Mouse (Mus musculus) midbrain, embryonic 13.5 days (tissue): ENCODE data around the gene Lcn12. TPM values are rescaled to one million over a fixed set of nuclear protein-coding genes. Genes with fewer than 3 reads are reported as not detected.

Experiments used
- ATAC-seq: fragments of 200-750 bp; cut with Nextera tagmentation; 2 replicates; pipeline ENCODE4 v1.8.0; 2017; ENCODE audit warnings: mild to moderate bottlenecking, moderate TSS enrichment, moderate library complexity
- H3K27ac ChIP-seq: fragments of 300-500 bp; sonication (generic); 2 replicates; pipeline ENCODE4 v1.5.1; 2015; ENCODE audit warnings: inconsistent platforms, mild to moderate bottlenecking, moderate library complexity
- H3K27me3 ChIP-seq: fragments of 300-500 bp; sonication (generic); 2 replicates; pipeline ENCODE4 v1.6.1; 2015; ENCODE audit warnings: mild to moderate bottlenecking, inconsistent platforms
- H3K36me3 ChIP-seq: fragments of 300-500 bp; sonication (generic); 2 replicates; pipeline ENCODE4 v1.6.1; 2015; ENCODE audit warnings: mild to moderate bottlenecking, inconsistent platforms
- H3K4me1 ChIP-seq: fragments of 300-500 bp; sonication (generic); replicated peaks from 2 replicates; pipeline ENCODE4 v1.6.1; 2015; ENCODE audit warnings: inconsistent platforms
- H3K4me2 ChIP-seq: fragments of 300-500 bp; sonication (generic); replicated peaks from 2 replicates; pipeline ENCODE4 v1.6.1; 2015; ENCODE audit warnings: moderate library complexity, mild to moderate bottlenecking, inconsistent platforms
- H3K4me3 ChIP-seq: fragments of 300-500 bp; sonication (generic); replicated peaks from 2 replicates; pipeline ENCODE4 v1.5.1; 2015; ENCODE audit warnings: mild to moderate bottlenecking, inconsistent platforms
- H3K9ac ChIP-seq: fragments of 300-500 bp; sonication (generic); replicated peaks from 2 replicates; pipeline ENCODE4 v1.6.1; 2015; ENCODE audit warnings: mild to moderate bottlenecking, inconsistent platforms
- H3K9me3 ChIP-seq: fragments of 300-500 bp; sonication (generic); 2 replicates; pipeline ENCODE4 v1.6.1; 2016; ENCODE audit warnings: mild to moderate bottlenecking, inconsistent platforms
- WGBS: fragments of 180-500 bp; shearing (Covaris S2); methylation state at CpG from one replicate; pipeline ENCODE4 v1.1.7; 2015; 5-methylcytosine and 5-hydroxymethylcytosine counted together
- polyA plus RNA-seq: library from polyadenylated mRNA; unstranded; fragments of >200 nt; fragmentation: Nextera tagmentation; extraction: Ambion mirVana; gene quantifications from 2 replicates; pipeline ENCODE4 v1.2.1, GENCODE M21; 2015

The Lcn12 gene
- not detected in 2 replicates for polyA plus RNA-seq

GRCm38 (mm10) chr2:25493476-25493961 lies at the start of gene Lcn12:
TSS of gene Lcn12 (minus strand) at chr2:25493911.
- no peaks in the 10 kb centered on the region for H3K36me3 ChIP-seq
- no peaks in the 10 kb centered on the region for H3K27me3 ChIP-seq
- H3K4me2 ChIP-seq: no peak within 1 kb of the TSS
- no peak within 1 kb of the TSS for H3K4me3 ChIP-seq
- 89% methylated on average over 5 of the region's 5 CpGs for WGBS
- H3K4me1 ChIP-seq: no peaks in the 10 kb centered on the region
- ATAC-seq: no peak
- H3K27ac ChIP-seq: no peak within 1 kb of the TSS
- H3K9ac ChIP-seq: no peak within 1 kb of the TSS
- no peaks in the 10 kb centered on the region for H3K9me3 ChIP-seq

GRCm38 (mm10) chr2:25541644-25542367 lies 48.1 kb upstream of the Lcn12 start:
- WGBS: 92% methylated on average over 10 of the region's 10 CpGs
- H3K4me3 ChIP-seq: no peak overlapping the region
- H3K27me3 ChIP-seq: no peaks in the 10 kb centered on the region
- peaks cover 14% of the 10 kb centered on the region for H3K4me1 ChIP-seq
- no peak overlapping the region for H3K27ac ChIP-seq
- H3K36me3 ChIP-seq: peaks cover 12% of the 10 kb centered on the region
- H3K9ac ChIP-seq: no peak overlapping the region
- ATAC-seq: no peak
- no peak overlapping the region for H3K4me2 ChIP-seq
- H3K9me3 ChIP-seq: no peaks in the 10 kb centered on the region

GRCm38 (mm10) chr2:25540541-25540948 lies 46.8 kb upstream of the Lcn12 start:
- Histone ChIP-seq H3K4me1 (peaks cover 6% of the 10 kb centered on the region), H3K27ac (no peak overlapping the region), H3K9ac (no peak overlapping the region), H3K36me3 (peaks cover 22% of the 10 kb centered on the region), H3K4me3 (no peak overlapping the region), H3K9me3 (no peaks in the 10 kb centered on the region), H3K27me3 (no peaks in the 10 kb centered on the region), H3K4me2 (no peak overlapping the region)
- 97% methylated on average over 4 of the region's 4 CpGs for WGBS
- ATAC-seq: no peak

- no peak overlapping the region for H3K4me3 ChIP-seq
- WGBS: 97% methylated on average over 8 of the region's 8 CpGs
- H3K27ac ChIP-seq: no peak overlapping the region
- H3K4me1 ChIP-seq: no peaks in the 10 kb centered on the region
- no peak overlapping the region for H3K4me2 ChIP-seq
- no peak overlapping the region for H3K9ac ChIP-seq
- H3K36me3 ChIP-seq: peaks cover 47% of the 10 kb centered on the region
- no peak for ATAC-seq
- H3K9me3 ChIP-seq: no peaks in the 10 kb centered on the region
- H3K27me3 ChIP-seq: no peaks in the 10 kb centered on the region
Observed at GRCm38 (mm10) chr2:25536531-25536930, 42.8 kb upstream of the Lcn12 start.

- Histone ChIP-seq H3K4me3 (no peak overlapping the region), H3K36me3 (peaks cover 63% of the 10 kb centered on the region), H3K4me2 (no peak overlapping the region), H3K9me3 (no peaks in the 10 kb centered on the region), H3K27ac (no peak overlapping the region), H3K9ac (no peak overlapping the region), H3K4me1 (no peaks in the 10 kb centered on the region), H3K27me3 (no peaks in the 10 kb centered on the region)
- 96% methylated on average over 2 of the region's 2 CpGs for WGBS
- no peak for ATAC-seq
Observed at GRCm38 (mm10) chr2:25534866-25535182, 41.1 kb upstream of the Lcn12 start.

GRCm38 (mm10) chr2:25534178-25534865 lies 40.6 kb upstream of the Lcn12 start:
- Histone ChIP-seq H3K4me3 (no peak overlapping the region), H3K36me3 (peaks cover 68% of the 10 kb centered on the region), H3K4me1 (no peaks in the 10 kb centered on the region), H3K9ac (no peak overlapping the region), H3K27me3 (no peaks in the 10 kb centered on the region), H3K27ac (no peak overlapping the region), H3K4me2 (no peak overlapping the region), H3K9me3 (no peaks in the 10 kb centered on the region)
- no peak for ATAC-seq
- 87% methylated on average over 3 of the region's 3 CpGs for WGBS

- peaks cover 74% of the 10 kb centered on the region for H3K36me3 ChIP-seq
- no peaks in the 10 kb centered on the region for H3K4me1 ChIP-seq
- no peak for ATAC-seq
- H3K9ac ChIP-seq: no peak overlapping the region
- WGBS: 95% methylated on average over 2 of the region's 2 CpGs
- H3K4me3 ChIP-seq: no peak overlapping the region
- H3K27ac ChIP-seq: no peak overlapping the region
- no peaks in the 10 kb centered on the region for H3K27me3 ChIP-seq
- H3K4me2 ChIP-seq: no peak overlapping the region
- H3K9me3 ChIP-seq: no peaks in the 10 kb centered on the region
Observed at GRCm38 (mm10) chr2:25533707-25534106, 40.0 kb upstream of the Lcn12 start.

- no peak overlapping the region for H3K4me2 ChIP-seq
- peaks cover 93% of the 10 kb centered on the region for H3K36me3 ChIP-seq
- no peak overlapping the region for H3K4me3 ChIP-seq
- WGBS: 90% methylated on average over 9 of the region's 9 CpGs
- no peaks in the 10 kb centered on the region for H3K9me3 ChIP-seq
- ATAC-seq: no peak
- H3K4me1 ChIP-seq: no peaks in the 10 kb centered on the region
- H3K9ac ChIP-seq: no peak overlapping the region
- H3K27ac ChIP-seq: no peak overlapping the region
- no peaks in the 10 kb centered on the region for H3K27me3 ChIP-seq
Observed at GRCm38 (mm10) chr2:25526510-25527302, 33.0 kb upstream of the Lcn12 start.

GRCm38 (mm10) chr2:25509912-25510311 lies 16.2 kb upstream of the Lcn12 start:
- Histone ChIP-seq H3K4me2 (no peak overlapping the region), H3K36me3 (peaks cover 16% of the 10 kb centered on the region), H3K4me3 (no peak overlapping the region), H3K9me3 (no peaks in the 10 kb centered on the region), H3K4me1 (no peaks in the 10 kb centered on the region), H3K27me3 (no peaks in the 10 kb centered on the region), H3K9ac (no peak overlapping the region), H3K27ac (no peak overlapping the region)
- 61% methylated on average over 3 of the region's 3 CpGs for WGBS
- no peak for ATAC-seq

- Histone ChIP-seq H3K4me1 (peaks cover 6% of the 10 kb centered on the region), H3K27me3 (no peaks in the 10 kb centered on the region), H3K4me3 (no peak overlapping the region), H3K4me2 (no peak overlapping the region), H3K9ac (no peak overlapping the region), H3K36me3 (peaks cover 41% of the 10 kb centered on the region), H3K27ac (no peak overlapping the region), H3K9me3 (no peaks in the 10 kb centered on the region)
- ATAC-seq: no peak
- WGBS: 40% methylated on average over 5 of the region's 5 CpGs
Observed at GRCm38 (mm10) chr2:25506964-25507363, 13.3 kb upstream of the Lcn12 start.

- H3K27ac ChIP-seq: no peak overlapping the region
- H3K4me1 ChIP-seq: peaks cover 13% of the 10 kb centered on the region
- no peaks in the 10 kb centered on the region for H3K27me3 ChIP-seq
- peaks cover 41% of the 10 kb centered on the region for H3K36me3 ChIP-seq
- H3K4me2 ChIP-seq: no peak overlapping the region
- no peak overlapping the region for H3K4me3 ChIP-seq
- WGBS: 95% methylated on average over 4 of the region's 4 CpGs
- no peak for ATAC-seq
- H3K9ac ChIP-seq: no peak overlapping the region
- no peaks in the 10 kb centered on the region for H3K9me3 ChIP-seq
Observed at GRCm38 (mm10) chr2:25505860-25506259, 12.1 kb upstream of the Lcn12 start.

- Histone ChIP-seq H3K27ac (no peak overlapping the region), H3K4me3 (no peak overlapping the region)
- WGBS: 100% methylated on average over 1 of the region's 1 CpGs
Observed at GRCm38 (mm10) chr2:25505000-25505399, 11.3 kb upstream of the Lcn12 start.

More at GRCm38 (mm10) chr2:25505000-25505399, 11.3 kb upstream of the Lcn12 start:
- H3K27me3 ChIP-seq: no peaks in the 10 kb centered on the region
- no peak overlapping the region for H3K4me2 ChIP-seq
- H3K4me1 ChIP-seq: peaks cover 17% of the 10 kb centered on the region
- H3K9ac ChIP-seq: no peak overlapping the region
- H3K36me3 ChIP-seq: peaks cover 41% of the 10 kb centered on the region
- no peaks in the 10 kb centered on the region for H3K9me3 ChIP-seq
- ATAC-seq: no peak
